Mouse (Mus musculus) cerebellum, adult 9-11 months (tissue): ENCODE measurements around the gene Unc93a2.
"Not testable (repeated sequence)": the region's sequence is repeated elsewhere in the genome, so short reads cannot be mapped to it uniquely, and the experiment has no call there.

Experiments used
- DNase-seq: peaks from one replicate; pipeline ENCODE4 v3.0.0; 2022

The Unc93a2 gene

DNA sequence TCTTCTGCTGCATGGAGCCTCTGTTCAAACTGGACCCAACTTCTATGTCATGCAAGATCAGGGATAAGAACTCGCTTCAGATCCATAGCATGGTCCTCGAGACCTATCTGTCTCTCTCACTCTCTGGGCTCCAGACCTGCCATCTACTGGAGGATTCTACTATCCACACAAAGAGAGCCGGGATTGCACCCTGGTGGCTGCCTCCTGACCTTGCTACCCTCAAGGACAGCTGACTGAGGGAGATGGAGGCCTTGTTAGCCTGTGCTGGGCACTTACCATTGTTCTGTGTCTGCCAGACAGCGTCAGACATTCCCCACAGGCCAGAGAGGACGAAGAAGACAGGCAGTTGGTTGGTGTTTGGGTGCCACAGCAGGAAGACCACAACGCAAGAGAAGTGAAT is 15.9 kb downstream of the Unc93a2 start:
- DNase-seq = not testable (repeated sequence)

DNA sequence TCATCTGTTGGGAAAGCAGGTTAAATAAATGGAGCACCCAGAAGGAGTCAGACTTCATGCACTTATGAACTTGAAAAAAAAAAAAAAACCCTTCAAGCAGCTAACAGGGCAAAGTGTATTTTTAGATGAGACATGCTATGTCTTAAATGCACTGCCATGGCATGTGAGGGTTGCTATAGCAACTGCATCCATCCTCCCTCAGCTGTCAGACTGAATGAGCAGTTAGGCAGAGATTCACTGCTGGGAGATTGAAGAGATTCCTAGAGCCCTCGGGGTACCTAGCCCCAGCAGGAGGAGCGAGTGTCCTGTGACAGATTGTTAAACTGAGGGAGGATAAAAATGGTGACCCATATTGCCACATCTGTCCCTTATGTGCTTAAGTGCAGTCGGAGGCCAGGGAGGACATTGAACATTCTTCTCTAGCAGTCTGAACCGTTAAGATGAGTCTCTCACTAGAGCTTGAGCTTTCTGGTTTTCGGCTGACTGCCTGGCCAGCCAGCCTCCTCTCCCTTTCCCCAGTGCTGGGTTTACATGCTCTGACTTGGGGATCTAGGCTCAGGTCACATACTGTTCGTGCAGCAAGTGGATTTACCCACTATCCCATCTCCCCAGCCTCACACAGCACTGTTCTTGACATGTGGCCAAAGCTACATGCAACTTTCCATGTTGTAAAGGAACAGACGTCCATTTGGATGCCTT is 18.4 kb downstream of the Unc93a2 start:
- DNase-seq = not testable (repeated sequence)

DNA sequence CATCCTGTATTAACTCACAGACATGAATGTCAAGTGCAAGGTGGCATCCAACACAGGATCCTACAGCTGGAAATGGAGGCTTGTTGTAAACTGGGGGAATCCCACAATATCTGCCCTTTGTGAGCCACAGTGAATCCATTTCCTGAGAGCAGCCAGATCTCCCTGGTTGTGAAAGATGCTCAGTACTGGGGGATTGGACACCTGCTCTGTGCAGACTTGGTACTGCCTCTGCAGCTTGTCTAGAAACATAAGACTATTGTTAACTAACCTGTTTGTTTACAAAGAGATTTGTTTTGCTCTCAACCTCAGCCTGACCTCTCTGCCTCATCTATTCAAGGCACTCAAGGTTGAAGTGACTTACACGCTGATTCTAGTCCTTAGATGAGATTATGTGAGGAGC is 19.0 kb downstream of the Unc93a2 start:
- not testable (repeated sequence) for DNase-seq

DNA sequence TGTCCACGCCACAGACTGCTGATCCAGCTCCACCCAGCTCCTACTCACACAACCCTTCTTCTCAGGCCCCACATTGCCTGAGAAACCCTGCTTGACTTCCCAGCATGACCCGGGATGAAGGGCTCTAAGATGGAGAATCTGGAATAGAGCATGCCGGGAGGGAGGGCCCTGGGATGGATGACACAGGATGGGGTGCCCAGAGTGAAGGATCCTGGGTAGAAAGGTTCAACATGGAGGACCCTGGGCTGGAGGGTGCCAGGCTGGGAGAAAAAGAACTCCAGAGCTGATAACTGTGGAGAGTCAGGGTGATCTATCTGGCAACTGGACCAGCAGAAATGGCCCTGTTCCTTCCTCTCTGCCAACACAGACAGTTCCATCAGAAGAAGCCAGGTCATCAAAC is 19.6 kb downstream of the Unc93a2 start:
- DNase-seq = not testable (repeated sequence)

DNA sequence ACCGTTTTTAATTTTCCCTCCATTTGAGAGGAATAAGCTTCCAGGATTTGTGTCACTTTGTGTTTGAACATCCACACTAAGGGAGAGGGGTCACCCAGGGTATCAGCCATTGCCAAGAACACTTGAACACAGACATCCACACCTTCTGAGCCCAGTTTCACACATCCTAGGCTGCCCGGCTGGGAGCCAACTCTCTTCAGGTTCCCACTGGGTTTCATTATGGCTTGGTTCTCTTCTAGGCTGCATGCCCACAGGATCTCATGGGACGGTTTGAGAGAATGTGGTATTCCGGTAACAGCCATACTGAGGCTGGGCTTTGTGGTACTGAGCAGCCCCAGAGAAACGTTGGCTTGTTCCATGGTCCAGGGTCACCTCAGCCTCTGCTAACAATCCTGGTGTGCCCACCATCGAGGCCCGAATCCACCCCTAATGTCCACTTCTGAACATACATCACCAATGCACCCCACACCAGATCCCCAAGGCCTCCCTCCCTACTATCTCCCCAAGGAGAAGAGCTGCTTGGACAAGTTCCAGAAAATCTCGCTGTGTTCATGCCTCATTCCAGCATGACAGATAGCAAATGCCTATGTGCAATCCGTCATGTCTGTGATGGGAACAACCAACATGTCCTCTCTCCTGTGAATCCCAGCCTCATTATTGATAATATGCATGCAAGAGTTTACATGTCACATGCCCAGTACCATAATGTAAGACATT is 24.4 kb downstream of the Unc93a2 start:
- DNase-seq = peak; percentile 83

DNA sequence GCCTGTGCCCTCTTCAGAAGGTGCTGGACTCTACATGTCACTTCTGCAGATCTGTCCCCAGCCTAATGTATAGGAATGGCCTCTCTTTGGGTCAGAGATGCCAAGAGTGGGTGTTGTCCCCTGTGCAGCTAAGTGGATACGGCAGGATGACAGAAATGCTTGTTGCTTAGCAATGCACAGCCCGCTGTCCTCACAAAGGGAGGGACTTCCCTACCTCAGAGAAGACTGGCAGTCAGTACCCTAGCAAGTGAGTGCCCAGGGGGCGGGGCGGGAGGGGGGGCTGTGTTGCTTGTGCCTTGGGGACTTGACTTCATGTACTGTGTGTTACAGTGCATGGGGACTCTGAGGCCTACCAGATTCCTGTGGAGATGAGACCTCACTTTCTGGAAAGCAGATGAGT is 25.5 kb downstream of the Unc93a2 start:
- peak; percentile 10 for DNase-seq

DNA sequence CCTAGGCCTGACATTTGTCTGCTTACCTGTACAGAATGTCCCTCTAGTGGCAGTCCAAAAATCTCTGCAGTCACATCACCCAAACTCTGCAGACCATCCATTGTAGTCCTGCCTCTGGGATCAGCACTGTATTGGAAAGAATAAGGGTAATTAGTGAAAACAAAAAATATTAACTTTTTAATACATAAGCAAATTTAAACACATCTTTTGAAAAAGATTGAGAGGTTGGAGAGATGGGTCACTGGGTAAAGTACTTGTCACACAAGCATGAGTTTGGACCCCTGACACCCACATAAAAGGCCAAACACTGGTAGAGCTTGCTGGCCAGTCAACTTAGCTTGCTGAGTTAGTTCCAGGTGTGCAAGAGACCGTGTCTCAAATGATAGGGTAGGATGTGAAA is 32.7 kb downstream of the Unc93a2 start, which contains the start of gene Ttll2:
Ttll2 (minus strand) TSS at position 101 of the 400 bp plus-strand sequence.
- not testable (repeated sequence) for DNase-seq

DNA sequence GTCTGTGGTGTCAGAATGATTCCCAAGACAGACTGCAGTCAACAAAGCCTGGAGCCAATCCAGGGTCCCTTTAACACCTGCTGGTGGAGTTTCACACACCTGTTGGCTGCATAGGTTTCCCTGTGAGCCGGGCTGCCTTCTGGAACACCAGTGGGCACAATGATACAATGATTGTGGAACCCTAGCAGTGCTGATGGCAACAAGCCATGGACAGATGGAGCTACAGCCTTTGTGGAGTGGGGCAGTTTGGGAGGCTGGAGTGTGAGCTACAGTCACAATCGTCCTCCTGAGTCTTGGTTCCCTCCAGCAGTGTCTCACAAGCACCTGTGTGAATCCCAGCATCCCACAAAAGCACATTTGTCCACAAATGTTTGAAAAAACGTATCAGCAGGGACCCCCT is 36.5 kb downstream of the Unc93a2 start:
- DNase-seq = peak; percentile 38

DNA sequence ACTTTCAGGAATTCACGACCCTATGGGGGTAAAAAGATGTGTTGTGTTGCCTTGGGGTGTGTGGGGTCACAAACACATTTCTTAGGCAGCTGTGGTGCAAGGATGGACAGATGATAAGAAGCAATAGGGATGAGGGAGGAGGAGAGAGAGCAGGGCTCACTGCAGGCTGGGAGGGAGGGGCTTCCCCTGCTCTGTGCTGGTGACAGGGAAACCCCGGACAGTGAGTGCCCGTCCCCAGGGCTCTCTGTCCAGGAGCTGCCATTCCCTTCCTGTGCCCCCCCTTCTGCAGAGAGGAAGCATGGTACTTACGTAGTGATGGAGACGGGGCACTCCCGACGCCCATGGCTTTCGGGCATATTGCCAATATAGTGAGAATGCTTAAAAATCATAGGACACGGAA is 47.9 kb downstream of the Unc93a2 start:
- not testable (repeated sequence) for DNase-seq

DNA sequence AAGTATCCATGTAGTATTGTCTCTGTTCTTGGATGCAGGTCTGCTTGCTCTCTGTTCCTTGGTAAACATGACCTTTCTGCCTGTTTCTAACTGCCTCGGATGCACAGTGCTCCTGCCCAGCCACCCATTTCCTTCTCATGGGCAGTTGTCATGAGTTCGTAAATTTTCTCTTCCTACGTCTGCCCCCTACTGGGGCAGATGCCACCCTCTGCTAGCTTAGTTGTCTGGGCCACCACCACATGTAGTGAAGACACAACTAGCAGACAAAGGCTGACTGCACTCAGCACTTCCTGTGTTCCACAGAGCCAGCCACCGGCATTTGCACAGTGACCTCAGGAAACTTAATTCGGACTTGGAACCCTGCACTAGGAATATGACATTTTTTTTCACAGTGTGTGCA is 52.5 kb downstream of the Unc93a2 start:
- DNase-seq = not testable (repeated sequence)

DNA sequence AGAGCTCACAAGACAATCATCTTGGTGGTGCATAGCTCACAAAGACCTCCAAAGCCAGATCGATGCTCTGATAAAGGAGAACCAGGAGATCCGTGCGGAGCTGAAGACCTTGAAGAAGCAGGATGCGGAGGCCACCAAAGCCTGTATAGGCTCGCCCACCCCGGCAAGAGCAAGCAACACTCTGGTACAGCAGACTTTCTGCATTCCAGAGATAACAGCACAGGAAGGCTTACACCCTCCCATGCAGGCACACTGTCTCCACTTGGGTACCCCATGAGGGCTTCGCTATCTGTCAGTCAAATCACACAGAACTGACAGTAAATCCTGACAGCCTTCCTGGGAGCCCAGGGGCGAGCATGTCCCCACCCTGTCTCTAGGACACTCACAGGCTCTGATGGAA is 58.8 kb downstream of the Unc93a2 start:
- not testable (repeated sequence) for DNase-seq

DNA sequence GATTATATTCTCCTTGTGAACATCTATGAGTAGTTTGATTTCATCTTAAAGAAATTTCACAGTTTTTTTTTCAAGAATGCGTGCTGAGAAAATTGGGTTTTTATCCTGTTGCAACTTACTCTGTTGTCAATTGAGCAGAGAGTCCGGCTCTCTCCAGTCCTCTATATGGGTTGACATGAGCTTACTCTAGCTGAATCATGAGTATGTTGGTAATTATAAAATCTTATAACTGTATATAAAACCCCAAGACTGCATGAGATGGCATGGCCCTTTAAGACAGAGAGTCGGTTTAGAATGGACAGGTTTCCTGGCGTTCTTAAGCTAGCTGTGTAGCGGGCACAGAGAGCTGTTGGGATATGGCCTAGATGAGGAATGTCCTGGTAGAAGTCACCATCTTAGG is 60.9 kb downstream of the Unc93a2 start, which contains the start of gene Tcp10a:
Tcp10a (plus strand) TSS at position 301 of the 400 bp plus-strand sequence.
- DNase-seq = not testable (repeated sequence)

DNA sequence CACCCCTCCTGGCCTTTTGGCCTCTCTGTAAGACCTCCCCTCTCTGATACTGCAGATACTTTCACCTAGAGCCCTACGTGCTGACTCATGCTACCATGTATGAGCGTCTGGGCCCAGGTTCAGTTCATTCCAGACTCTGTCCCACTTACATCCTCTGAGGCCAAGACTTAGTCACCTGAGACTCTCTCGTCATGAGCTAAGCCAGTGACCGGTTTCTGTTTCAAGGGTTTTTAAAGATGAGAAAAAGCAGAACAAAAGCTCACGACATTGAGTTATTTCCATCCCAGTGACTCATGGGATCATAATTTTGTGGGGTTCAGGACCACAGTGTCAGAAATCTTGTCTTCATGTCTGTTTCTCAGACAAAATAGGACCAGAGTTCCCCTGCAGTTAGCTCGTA is 65.5 kb downstream of the Unc93a2 start:
- not testable (repeated sequence) for DNase-seq

DNA sequence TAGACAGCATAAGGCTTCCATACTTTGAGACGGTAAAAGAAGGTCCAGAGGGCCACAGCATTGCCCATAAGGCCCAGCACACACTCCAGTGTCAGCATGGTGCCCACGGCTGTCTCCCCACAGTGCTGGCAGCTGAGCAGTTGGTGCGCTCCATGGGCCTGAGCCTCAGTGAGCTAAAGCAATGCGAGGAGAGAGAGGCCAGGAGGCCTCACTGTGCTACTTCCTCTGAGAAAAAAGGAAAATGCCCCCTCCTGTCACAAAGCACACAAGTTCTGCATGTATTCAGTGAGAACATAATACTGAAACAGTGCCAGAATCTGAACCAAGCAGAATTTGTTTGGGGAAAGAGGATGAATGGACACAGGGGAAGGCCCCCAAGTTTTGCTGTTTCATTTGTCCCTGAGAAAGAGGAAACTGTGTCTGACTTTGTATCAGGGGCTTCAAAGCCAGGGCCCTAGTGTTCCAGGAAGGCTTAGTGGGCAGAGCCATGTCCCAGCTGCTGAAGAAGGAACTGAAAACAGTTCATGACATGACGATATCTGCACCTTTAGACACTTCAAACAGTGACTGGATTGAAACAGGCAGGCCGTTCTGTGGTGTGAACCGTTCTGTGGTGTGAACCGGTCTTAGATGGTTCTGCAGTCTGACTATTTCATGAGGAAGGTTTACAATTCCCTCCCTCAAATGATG is 69.4 kb downstream of the Unc93a2 start:
- DNase-seq = not testable (repeated sequence)
